In the genomic region with DNA sequence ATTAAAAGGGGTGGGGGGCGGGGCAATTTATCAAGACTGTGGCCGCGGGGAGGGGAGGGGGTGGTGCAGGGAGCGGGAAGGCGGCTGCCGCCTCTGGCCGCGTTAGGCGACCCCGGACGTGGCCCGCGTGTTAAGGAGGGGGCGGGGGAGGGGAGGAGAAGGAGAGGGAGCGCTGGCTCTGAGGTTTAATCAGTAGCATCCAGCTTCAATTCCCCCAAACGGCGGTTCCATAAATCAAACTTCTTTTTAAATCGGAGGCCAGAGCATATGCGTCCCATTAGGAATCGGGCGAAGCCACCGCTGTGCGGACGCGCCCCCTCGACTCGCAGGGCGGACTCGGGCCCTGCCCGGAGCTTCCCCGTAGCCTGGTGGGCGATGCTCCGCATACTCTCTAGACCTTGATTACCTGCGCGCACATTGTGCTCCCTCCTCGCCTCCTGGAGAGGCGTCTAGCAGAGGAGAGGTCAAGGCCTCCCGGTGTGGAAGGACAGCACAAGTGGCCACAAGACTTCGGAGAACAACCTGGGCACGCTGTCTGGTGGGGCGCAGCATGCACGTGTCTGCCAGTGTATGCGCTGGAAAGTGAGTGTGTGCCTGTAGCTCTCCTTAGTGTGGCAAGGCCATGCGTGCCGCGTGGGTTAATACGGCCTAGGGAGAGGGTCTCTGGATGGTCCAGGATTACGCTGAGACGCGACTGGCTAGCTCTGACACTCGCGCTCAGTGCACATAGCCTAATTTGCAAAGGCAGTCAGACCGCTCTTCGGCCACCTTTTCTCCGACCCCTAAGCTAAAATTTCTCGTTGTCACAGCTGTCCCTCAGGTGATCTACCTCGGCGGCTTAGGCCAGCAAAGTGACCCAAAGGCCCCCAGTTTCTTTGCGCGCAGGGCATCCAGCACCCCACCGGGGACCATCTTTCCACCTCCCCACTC, we compare ENCODE assay signal across 11 mouse cellular contexts. TPM values are rescaled to one million over a fixed set of nuclear protein-coding genes. Genes with fewer than 3 reads are reported as not detected.
A peak's percentile ranks its signal among the peaks of the same experiment; 100 is the strongest.
DNase-seq lines count a peak whose midpoint lies in the region; ATAC-seq and TF ChIP-seq lines count a peak whose summit lies in the region.
"Had no signal": no experiment of that assay in that cellular context is flagged by ENCODE, and none has a peak within 500 bp of the region (broad histone marks: within the 10 kb centered on the region; RNA-seq: fewer than 3 reads in every experiment).

No protein-coding gene starts in this region.

- DNase-seq in heart, postnatal 0 days (ENCODE audit: low spot score): no peak
- no peak for DNase-seq in heart, adult 18-20 months
- DNase-seq in ZHBTc4 (ENCODE audit: low read depth, low spot score) (peak; percentile 56), adipocyte (ENCODE audit: low spot score) (no peak)
- DNase-seq in forebrain, postnatal 0 days: no peak
- peak; percentile 69 for DNase-seq in midbrain, embryonic 14.5 days
- no peak for DNase-seq in Muller cell, postnatal 12 days (ENCODE audit: inconsistent ontology term)
- DNase-seq in right cerebral cortex, adult 18-20 months: no peak
- DNase-seq: thymus, postnatal 4 days had no signal

- no peak overlapping the region for H3K9ac ChIP-seq in heart, postnatal 0 days (replicated peaks; ENCODE audit: low read depth, low read length)
- H3K9ac ChIP-seq in forebrain, postnatal 0 days: peak overlapping the region; percentile 51
- peak overlapping the region; percentile 47 for H3K9ac ChIP-seq in midbrain, embryonic 14.5 days (replicated peaks; ENCODE audit: low read length)

- WGBS in heart, postnatal 0 days: 2% methylated on average over 59 of the region's 61 CpGs
- 1% methylated on average over 59 of the region's 61 CpGs for WGBS in forebrain, postnatal 0 days
- under 1% methylated on average over 55 of the region's 61 CpGs for WGBS in midbrain, embryonic 14.5 days

- ATAC-seq in heart, postnatal 0 days (ENCODE audit: insufficient read depth, low read depth): no peak
- ATAC-seq in forebrain, postnatal 0 days: 0 out of 2 replicates have a peak, but pooled peaks have one; percentile 37
- no peak for ATAC-seq in midbrain, embryonic 14.5 days (ENCODE audit: low FRiP score, low TSS enrichment)

- no peak for TF ChIP-seq EP300 in heart, postnatal 0 days (IDR thresholded peaks at IDR 0.05; ENCODE audit: low read depth)

- H3K4me1 ChIP-seq in heart, postnatal 0 days (ENCODE audit: control insufficient read depth, insufficient read depth): peaks cover 9% of the 10 kb centered on the region; the same call in 1 of the 2 replicates
- 0 out of 2 replicates have a peak, but pooled peaks cover 5% of the 10 kb centered on the region for H3K4me1 ChIP-seq in forebrain, postnatal 0 days (ENCODE audit: insufficient read depth)
- H3K4me1 ChIP-seq in midbrain, embryonic 14.5 days (ENCODE audit: control insufficient read depth, insufficient read depth, low read length): peaks cover 29% of the 10 kb centered on the region

- no peaks in the 10 kb centered on the region for H3K36me3 ChIP-seq in heart, postnatal 0 days (replicated peaks; ENCODE audit: control insufficient read depth, insufficient read depth, low read length)
- H3K36me3 ChIP-seq in forebrain, postnatal 0 days (ENCODE audit: insufficient read depth): no peaks in the 10 kb centered on the region
- no peaks in the 10 kb centered on the region for H3K36me3 ChIP-seq in midbrain, embryonic 14.5 days (ENCODE audit: control insufficient read depth, insufficient read depth, low read length)

- TF ChIP-seq CTCF in heart, postnatal 0 days (IDR thresholded peaks at IDR 0.05; ENCODE audit: low read depth): no peak
- TF ChIP-seq CTCF in forebrain, postnatal 0 days (IDR thresholded peaks at IDR 0.05; ENCODE audit: low read depth): no peak

- H3K4me2 ChIP-seq in heart, postnatal 0 days (ENCODE audit: low read depth, low read length): no peak overlapping the region
- peak overlapping the region; percentile 98 for H3K4me2 ChIP-seq in forebrain, postnatal 0 days (ENCODE audit: low read depth)
- peak overlapping the region; percentile 98 for H3K4me2 ChIP-seq in midbrain, embryonic 14.5 days (ENCODE audit: low read length)

- H3K27ac ChIP-seq in heart, postnatal 0 days (ENCODE audit: low read depth): no peak overlapping the region
- peak overlapping the region; percentile 74 for H3K27ac ChIP-seq in forebrain, postnatal 0 days (ENCODE audit: low read depth, low read length)
- peak overlapping the region; percentile 57 for H3K27ac ChIP-seq in midbrain, embryonic 14.5 days (replicated peaks; ENCODE audit: low read depth, low read length)

- peak overlapping the region; percentile 16 for H3K4me3 ChIP-seq in heart, postnatal 0 days (ENCODE audit: low read depth, low read length)
- H3K4me3 ChIP-seq in forebrain, postnatal 0 days (ENCODE audit: low read depth, low read length): peak overlapping the region; percentile 44
- peak overlapping the region; percentile 58 for H3K4me3 ChIP-seq in midbrain, embryonic 14.5 days (replicated peaks; ENCODE audit: low read depth, low read length)

- no peaks in the 10 kb centered on the region for H3K9me3 ChIP-seq in heart, postnatal 0 days (replicated peaks; ENCODE audit: control insufficient read depth, low read length)
- H3K9me3 ChIP-seq in forebrain, postnatal 0 days (ENCODE audit: low read length): no peaks in the 10 kb centered on the region
- H3K9me3 ChIP-seq in midbrain, embryonic 14.5 days (ENCODE audit: control insufficient read depth, low read length): no peaks in the 10 kb centered on the region; the same call in 1 of the 2 replicates

- H3K27me3 ChIP-seq in heart, postnatal 0 days (ENCODE audit: control insufficient read depth, insufficient read depth, low read length): peaks cover 99% of the 10 kb centered on the region
- peaks cover 16% of the 10 kb centered on the region for H3K27me3 ChIP-seq in forebrain, postnatal 0 days (ENCODE audit: insufficient read depth, low read length)
- peaks cover 61% of the 10 kb centered on the region for H3K27me3 ChIP-seq in midbrain, embryonic 14.5 days (ENCODE audit: control insufficient read depth, insufficient read depth, low read length)

RNA-seq across cellular contexts. Expression of a gene that starts 5.5 kb away (rescaled TPM):
- total RNA-seq in heart, postnatal 0 days (2014; rRNA removed; ENCODE audit: low replicate concordance): 0.81 and 2.6 TPM in 2 replicates
- polyA plus RNA-seq in heart, postnatal 0 days (2015; fragmentation: Nextera tagmentation; extraction: Ambion mirVana): 0.10 and 0.37 TPM in 2 replicates
- total RNA-seq in heart, adult 18-20 months (2021): under 1 TPM; 0.10 to 0.28 TPM
- total RNA-seq in forebrain, postnatal 0 days (2014; rRNA removed): 59.3 and 67.3 TPM in 2 replicates
- 54.0 and 68.4 TPM in 2 replicates for polyA plus RNA-seq in forebrain, postnatal 0 days (2015; fragmentation: Nextera tagmentation; extraction: Ambion mirVana)
- 38.0 and 43.1 TPM in 2 replicates for polyA plus RNA-seq in midbrain, embryonic 14.5 days (2014; fragmentation: Nextera tagmentation; extraction: Ambion mirVana)
- total RNA-seq: common myeloid progenitor, adult 5-6 weeks; neutrophil, adult 5-6 weeks had no signal

Comparison
In these comparisons a context has a peak if more than half of its experiments do, and no peak if none do; other contexts are left out.
1. DNase-seq: peak in ZHBTc4 (single experiment) and midbrain, embryonic 14.5 days (single experiment); none in heart, postnatal 0 days (single experiment), heart, adult 18-20 months (0 of 2), forebrain, postnatal 0 days (single experiment), Muller cell, postnatal 12 days (single experiment), right cerebral cortex, adult 18-20 months (single experiment) and adipocyte (single experiment).
2. RNA of a gene that starts 5.5 kb away (total RNA-seq): 59.3 to 67.3 TPM in forebrain, postnatal 0 days; 0.81 to 2.6 TPM in heart, postnatal 0 days and 0.10 to 0.28 TPM in heart, adult 18-20 months; every median in the first group is over 10 times any median in the second.
3. Peak in every context shown above with its lines, with median percentiles within 50 percentile points of each other: H3K4me3 ChIP-seq.